Mouse (Mus musculus) A20 (cell line): ENCODE data around the gene Tgif1.
A peak's percentile ranks its signal among the peaks of the same experiment; 100 is the strongest.

Experiments used
- DNase-seq: peaks from one replicate; pipeline ENCODE4 v3.0.0-alpha.2; 2011; ENCODE audit warnings: low read depth, low spot score

The Tgif1 gene

DNA sequence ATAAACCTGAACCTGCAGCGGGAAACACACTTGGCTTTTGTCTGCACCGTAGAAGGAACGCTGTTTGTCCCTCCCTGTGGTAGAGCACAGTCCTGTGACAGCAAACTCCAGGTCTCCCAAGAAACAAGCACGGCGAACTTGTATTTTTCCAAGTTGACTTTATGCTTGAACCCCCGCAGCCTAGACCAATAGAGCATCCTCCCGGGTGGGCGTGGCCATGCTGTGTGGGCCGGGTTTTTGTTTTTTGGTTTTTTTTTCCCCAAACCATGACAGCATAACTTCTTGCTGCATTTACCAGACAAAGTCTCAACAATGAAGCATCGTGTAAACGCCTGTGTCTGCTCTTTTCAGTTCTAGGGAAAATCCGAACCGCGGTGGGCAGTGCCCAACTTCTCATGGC lies 44.5 kb downstream of the Tgif1 start:
- peak; percentile 52 for DNase-seq

DNA sequence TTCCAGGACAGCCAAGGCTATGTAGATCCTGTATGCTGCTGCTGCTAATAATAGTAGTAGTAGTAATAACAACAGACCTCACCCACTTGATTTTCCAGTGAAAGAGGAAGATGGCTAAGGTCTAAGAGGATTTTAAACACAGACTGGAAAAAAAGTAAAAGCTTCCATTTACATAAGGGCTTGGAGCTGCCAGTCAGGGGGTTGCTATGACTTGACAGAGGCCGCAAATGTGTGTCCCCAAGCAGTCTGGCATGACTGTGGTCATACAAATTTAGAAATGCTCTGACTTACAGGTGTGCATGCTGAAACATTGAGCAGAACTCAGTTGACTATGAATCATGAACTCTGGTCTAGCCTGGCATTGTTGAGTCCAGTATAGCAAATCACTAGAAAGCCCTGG lies 45.5 kb downstream of the Tgif1 start:
- peak; percentile 86 for DNase-seq

DNA sequence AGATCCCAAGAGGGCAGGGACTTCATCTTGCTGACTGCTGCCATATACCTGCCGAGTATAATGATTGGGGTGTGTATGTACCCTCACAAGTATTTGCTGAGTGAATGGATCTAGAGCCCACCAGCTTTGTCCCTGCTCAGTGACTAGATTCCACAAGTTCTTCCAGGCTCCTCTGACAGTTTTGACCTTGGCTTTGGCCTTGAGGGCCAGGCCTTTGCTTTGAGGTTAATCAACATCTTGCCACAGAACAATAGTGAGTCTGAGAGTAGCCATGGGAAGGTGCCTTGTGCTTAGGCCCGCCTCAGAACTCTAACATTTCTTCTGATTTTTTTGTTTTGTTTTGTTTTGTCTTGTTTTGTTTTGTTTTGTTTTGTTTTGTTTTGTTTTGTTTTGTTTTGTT lies 46.7 kb downstream of the Tgif1 start:
- DNase-seq = no peak

DNA sequence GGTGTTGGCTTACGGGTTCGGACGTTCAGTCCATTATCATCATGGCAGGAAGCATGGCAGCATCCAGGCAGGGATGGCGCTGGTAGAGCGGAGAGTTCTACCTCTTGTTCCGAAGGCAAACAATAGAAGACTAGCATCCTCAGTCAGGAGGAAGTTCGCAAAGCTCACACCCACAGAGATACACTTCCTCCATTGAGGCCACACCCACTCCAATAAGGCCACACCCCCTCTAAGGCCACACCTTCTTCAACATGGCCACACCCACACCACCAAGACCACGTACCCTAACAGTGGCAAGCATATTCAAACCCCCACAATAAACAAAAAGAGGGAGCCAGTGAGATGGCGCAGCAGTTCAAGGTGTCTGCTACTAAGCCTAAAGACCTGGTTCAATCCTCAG lies 47.5 kb downstream of the Tgif1 start:
- peak; percentile 58 for DNase-seq

DNA sequence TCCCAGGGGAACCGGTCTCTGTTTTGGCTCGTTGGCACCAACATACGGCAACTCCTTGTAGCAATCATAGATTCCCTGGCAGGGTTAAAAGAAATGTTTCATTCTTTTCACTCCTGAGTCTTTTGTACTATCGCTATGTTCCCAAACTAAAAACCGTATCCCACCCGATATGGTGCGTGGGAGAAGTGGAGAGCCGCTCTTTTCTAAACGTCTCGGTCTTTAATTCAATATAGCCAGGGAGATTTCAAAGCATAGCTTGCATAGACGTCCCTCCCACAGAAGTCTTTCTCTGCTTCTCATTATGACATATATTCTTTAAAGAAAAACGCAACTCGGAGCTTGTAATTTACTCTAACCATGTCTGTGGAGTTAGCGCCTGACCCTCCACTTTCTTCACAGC lies 51.3 kb downstream of the Tgif1 start:
- no peak for DNase-seq

DNA sequence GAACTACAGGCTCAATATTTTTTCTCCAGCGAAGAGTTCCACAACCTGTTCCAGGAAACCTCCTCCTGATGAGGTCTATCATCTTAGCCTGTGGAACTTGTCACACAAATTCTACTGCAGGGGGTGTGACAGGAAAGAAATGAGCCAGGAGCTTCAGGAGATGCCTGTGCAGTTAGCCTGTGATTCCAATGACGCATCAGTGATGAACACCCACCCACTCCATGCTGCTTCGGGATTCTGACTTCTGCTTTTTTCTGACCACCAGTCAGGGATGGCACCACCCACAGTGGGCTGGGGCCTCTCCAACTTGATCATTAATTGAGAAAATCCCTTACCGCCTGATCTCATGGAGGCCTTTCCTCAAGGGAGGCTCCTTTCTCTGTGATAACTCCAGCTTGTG lies 54.1 kb downstream of the Tgif1 start:
- no peak for DNase-seq

DNA sequence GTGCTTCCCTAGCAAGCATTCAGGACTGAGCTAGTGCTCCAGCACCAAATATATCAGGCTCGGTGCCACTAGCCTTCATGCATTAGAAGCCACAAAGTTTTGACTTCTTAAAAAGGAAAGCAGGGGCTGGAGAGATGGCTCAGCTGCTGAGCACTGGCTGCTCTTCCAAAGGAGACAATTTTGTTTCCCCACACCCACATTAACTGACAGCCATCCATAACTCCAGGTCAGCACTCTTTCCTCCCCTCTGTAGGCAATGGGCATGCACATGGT lies 55.6 kb downstream of the Tgif1 start:
- DNase-seq = no peak

DNA sequence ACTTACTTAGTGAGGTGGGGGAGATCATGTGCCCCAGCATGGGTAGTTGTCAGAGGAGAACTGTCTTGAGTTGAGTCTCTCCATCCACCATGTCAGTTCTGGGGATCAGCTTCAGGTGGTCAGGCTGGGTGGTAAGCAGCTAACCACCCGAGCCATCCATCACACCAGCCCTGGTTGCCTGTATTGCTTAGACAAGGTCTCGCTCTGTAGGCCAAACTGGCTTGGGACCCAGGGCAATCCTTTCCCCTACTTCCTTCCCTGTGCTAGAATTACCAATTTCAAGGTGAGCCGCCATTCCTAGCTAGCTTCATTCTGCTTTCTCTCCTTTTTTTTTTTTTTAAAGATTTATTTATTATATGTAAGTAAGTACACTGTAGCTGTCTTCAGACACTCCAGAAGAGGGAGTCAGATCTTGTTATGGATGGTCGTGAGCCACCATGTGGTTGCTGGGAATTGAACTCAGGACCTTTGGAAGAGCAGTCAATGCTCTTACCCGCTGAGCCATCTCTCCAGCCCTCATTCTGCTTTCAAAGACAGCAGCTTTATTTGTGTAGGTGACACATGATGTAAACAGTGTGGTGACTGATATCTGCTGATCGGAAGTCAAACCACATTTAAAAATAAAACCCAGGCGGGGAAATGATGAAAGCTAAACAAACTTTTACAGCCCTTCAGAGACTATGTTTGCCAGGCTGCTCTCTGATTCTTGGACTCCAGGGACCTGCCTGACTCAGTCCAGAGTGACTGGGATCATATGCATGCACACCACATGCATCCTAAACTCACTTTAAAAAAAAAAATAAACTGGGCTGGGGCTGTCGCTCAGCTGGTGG lies 56.2 kb downstream of the Tgif1 start:
- peak; percentile 23 for DNase-seq

DNA sequence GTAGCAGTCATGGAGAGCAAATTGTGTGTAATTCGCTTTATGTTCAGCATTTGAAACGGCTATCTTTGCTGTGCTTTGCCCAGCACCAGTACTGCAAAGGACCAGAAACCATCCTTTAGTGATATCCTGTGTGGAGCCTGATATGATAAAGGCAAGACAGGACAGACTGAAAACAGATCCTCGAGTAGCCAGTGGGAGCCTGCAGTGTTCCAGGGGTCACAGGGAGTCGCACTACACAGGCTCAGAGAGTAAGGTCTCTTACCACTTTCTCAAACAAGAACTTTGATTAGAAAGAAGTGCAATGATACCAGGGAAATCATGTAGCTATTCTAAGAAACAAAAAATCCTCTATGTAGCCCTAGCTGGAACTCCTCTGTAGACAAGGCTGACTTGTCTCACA lies 58.1 kb downstream of the Tgif1 start:
- no peak for DNase-seq

DNA sequence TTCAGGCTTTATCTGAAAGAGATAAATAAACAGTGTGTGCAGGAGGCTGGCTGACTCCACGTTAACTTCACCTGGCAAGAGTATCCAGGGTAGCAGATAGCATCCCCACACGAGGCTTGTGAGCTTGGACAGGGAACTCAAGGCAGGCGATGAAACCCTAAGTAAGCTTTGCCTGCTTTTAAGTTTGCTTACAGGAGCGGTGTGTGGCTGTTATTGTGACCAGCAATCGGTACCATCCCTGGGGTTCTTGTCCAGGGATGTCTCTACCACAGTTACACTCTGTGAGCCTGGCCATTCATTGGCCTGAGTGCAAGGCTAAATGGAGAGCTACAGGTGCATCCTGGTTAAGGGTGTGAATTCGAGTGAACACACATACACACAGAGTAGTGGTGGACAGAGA lies 58.6 kb downstream of the Tgif1 start:
- DNase-seq = no peak

DNA sequence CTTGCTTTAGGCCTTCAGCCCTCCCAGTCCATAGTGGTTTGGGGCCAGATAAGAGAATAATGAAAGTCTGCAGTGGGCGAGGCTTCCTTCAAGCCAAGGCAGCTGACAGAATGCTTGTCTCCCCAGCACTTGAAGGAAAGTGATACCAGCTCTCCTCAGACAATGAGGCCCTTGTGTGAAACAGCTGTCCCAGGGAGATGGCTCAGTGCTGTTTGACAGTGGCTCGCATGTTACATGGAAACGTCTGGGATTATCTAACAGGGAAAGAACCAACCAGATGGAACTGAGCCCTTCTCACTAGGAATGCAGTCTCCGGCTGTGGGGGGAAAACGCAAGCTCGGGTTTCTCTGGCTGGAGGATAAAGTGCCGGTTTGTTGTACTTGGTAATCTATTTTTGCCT lies 59.1 kb downstream of the Tgif1 start:
- DNase-seq = no peak
